31 mouse cellular contexts compared by ENCODE assay signal in genomic region chr2:9207963-9208362, GRCm38 (mm10).
"Had no signal": no experiment of that assay in that cellular context is flagged by ENCODE, and none has a peak within 500 bp of the region (broad histone marks: within the 10 kb centered on the region; RNA-seq: fewer than 3 reads in every experiment).

No protein-coding gene starts in this region.

- H3K36me3 ChIP-seq: limb, embryonic 10.5 days; limb, embryonic 12.5 days; limb, embryonic 13.5 days; limb, embryonic 15.5 days; liver, embryonic 12.5 days; liver, embryonic 13.5 days; liver, embryonic 15.5 days; lung, embryonic 15.5 days; midbrain, embryonic 10.5 days; midbrain, embryonic 12.5 days; midbrain, embryonic 13.5 days; midbrain, embryonic 15.5 days; neural tube, embryonic 12.5 days; neural tube, embryonic 13.5 days had no signal

- H3K9ac ChIP-seq: limb, embryonic 12.5 days; limb, embryonic 13.5 days; limb, embryonic 15.5 days; liver, embryonic 12.5 days; liver, embryonic 13.5 days; liver, embryonic 14.5 days; liver, embryonic 15.5 days; liver, postnatal 0 days; lung, embryonic 14.5 days; lung, embryonic 15.5 days; midbrain, embryonic 12.5 days; midbrain, embryonic 13.5 days; midbrain, embryonic 15.5 days; neural tube, embryonic 12.5 days; neural tube, embryonic 13.5 days had no signal

- H3K9me3 ChIP-seq: limb, embryonic 10.5 days; limb, embryonic 12.5 days; limb, embryonic 13.5 days; limb, embryonic 15.5 days; liver, embryonic 12.5 days; liver, embryonic 13.5 days; liver, embryonic 15.5 days; lung, embryonic 15.5 days; megakaryocyte, embryonic 14.5 days; midbrain, embryonic 10.5 days; midbrain, embryonic 12.5 days; midbrain, embryonic 13.5 days; midbrain, embryonic 15.5 days; neural tube, embryonic 12.5 days; neural tube, embryonic 13.5 days had no signal

- H3K4me3 ChIP-seq: limb, embryonic 10.5 days; limb, embryonic 12.5 days; limb, embryonic 13.5 days; limb, embryonic 15.5 days; liver, embryonic 12.5 days; liver, embryonic 13.5 days; liver, embryonic 15.5 days; lung, embryonic 15.5 days; megakaryocyte, embryonic 14.5 days; midbrain, embryonic 10.5 days; midbrain, embryonic 12.5 days; midbrain, embryonic 13.5 days; midbrain, embryonic 15.5 days; myocyte; neural tube, embryonic 12.5 days; neural tube, embryonic 13.5 days had no signal

- H3K4me2 ChIP-seq: limb, embryonic 12.5 days; limb, embryonic 13.5 days; limb, embryonic 15.5 days; liver, embryonic 11.5 days; liver, embryonic 12.5 days; liver, embryonic 13.5 days; liver, embryonic 15.5 days; lung, embryonic 14.5 days; lung, embryonic 15.5 days; midbrain, embryonic 12.5 days; midbrain, embryonic 13.5 days; midbrain, embryonic 15.5 days; neural tube, embryonic 12.5 days; neural tube, embryonic 13.5 days had no signal

- ATAC-seq: liver, embryonic 12.5 days; liver, postnatal 0 days; lung, postnatal 0 days; midbrain, embryonic 13.5 days; midbrain, embryonic 15.5 days had no signal

- H3K27ac ChIP-seq: limb, embryonic 10.5 days; limb, embryonic 12.5 days; limb, embryonic 13.5 days; limb, embryonic 15.5 days; liver, embryonic 12.5 days; liver, embryonic 13.5 days; liver, embryonic 14.5 days; liver, embryonic 15.5 days; lung, embryonic 15.5 days; macrophage; midbrain, embryonic 10.5 days; midbrain, embryonic 12.5 days; midbrain, embryonic 13.5 days; midbrain, embryonic 15.5 days; neural tube, embryonic 12.5 days; neural tube, embryonic 13.5 days had no signal

- H3K27me3 ChIP-seq: limb, embryonic 12.5 days; limb, embryonic 13.5 days; limb, embryonic 15.5 days; liver, embryonic 12.5 days; liver, embryonic 13.5 days; liver, embryonic 15.5 days; lung, embryonic 15.5 days; megakaryocyte, embryonic 14.5 days; midbrain, embryonic 12.5 days; midbrain, embryonic 13.5 days; midbrain, embryonic 15.5 days; neural tube, embryonic 12.5 days; neural tube, embryonic 13.5 days had no signal

- DNase-seq: left cerebral cortex, postnatal 4 days; liver; liver, embryonic 13.5 days; liver, postnatal 0 days; lung, adult 18-20 months; lung, adult 2 months; lung, embryonic 14.5 days; lung, postnatal 10 days; lung, postnatal 14 days; lung, postnatal 36 days; lung, postnatal 4 days; midbrain, embryonic 14.5 days had no signal

- H3K4me1 ChIP-seq: limb, embryonic 10.5 days; limb, embryonic 12.5 days; limb, embryonic 13.5 days; limb, embryonic 15.5 days; liver, embryonic 12.5 days; liver, embryonic 13.5 days; liver, embryonic 15.5 days; lung, embryonic 15.5 days; megakaryocyte, embryonic 14.5 days; midbrain, embryonic 10.5 days; midbrain, embryonic 12.5 days; midbrain, embryonic 13.5 days; midbrain, embryonic 15.5 days; neural tube, embryonic 12.5 days; neural tube, embryonic 13.5 days had no signal
